Mouse (Mus musculus) testis, postnatal 14 days (tissue): Measurements from ENCODE around the gene Dna2.
A peak's percentile ranks its signal among the peaks of the same experiment; 100 is the strongest.

Experiments used
- DNase-seq: peaks from one replicate; pipeline ENCODE4 v3.0.0; 2021; ENCODE audit warnings: low spot score

Gene Dna2

GRCm38 (mm10) chr10:62984072-62984471 is 37.2 kb downstream of the Dna2 start:
- no peak for DNase-seq

DNA sequence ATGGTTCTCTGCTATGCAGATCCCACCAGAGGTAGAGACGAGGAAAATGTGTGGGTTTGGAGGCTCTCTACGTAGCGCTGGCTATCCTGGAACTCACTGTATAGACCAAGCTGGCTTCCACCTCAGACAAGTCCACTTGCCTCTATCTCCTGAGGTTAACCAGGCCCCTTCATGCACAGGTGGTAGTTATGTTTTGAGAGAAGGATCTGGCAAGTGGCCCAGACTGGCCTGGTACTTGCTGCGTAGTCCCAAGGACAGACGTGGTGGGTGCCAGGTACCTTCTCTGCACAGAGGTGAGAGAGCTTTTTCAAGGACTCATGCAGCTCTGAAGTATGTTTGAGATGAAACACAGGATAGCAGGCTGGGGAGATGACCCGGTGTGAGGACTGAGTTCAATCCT is 37.7 kb downstream of the Dna2 start:
- DNase-seq = no peak

GRCm38 (mm10) chr10:62987341-62987740 is 40.5 kb downstream of the Dna2 start:
- peak; percentile 73 for DNase-seq

DNA sequence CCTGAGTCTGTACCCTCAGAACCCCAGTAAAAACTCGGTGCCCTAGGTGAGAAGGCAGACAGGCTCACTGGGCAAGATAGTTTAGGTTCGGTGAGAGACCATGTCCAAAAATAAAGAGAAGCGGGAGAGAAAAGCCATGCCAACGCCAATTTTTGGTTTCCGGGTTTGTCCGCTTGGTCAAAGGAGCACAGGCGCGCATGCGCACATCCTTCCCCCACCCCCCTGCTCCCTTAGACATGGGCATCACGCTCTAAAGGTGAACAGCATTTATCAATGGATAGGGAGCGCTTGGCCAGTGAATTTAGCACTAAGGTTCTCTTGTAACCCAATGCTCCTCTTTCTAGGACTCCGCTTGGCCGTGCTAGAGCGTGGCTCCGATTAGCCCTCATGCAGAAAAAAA is 43.8 kb downstream of the Dna2 start:
- peak; percentile 46 for DNase-seq

DNA sequence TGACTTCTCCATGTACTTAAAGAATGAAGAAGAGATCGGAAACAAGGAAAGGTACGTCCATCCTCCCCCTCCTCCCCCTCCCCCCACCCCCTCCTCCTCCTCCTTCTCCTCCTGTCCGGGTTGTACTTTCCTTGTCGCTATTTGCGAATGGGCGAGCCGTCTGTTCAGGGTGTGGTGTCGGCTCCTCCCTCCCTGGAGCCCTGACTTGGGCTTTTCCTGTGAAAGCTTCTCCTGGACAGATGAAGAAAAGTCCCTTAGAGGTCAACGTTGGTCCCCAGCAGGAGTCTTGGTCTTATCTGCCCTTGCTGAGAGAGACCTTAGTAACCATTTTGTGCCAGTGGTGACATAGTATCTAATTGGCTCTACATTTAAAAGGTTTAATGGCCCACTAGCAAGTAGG is 47.2 kb downstream of the Dna2 start:
- DNase-seq = no peak

DNA sequence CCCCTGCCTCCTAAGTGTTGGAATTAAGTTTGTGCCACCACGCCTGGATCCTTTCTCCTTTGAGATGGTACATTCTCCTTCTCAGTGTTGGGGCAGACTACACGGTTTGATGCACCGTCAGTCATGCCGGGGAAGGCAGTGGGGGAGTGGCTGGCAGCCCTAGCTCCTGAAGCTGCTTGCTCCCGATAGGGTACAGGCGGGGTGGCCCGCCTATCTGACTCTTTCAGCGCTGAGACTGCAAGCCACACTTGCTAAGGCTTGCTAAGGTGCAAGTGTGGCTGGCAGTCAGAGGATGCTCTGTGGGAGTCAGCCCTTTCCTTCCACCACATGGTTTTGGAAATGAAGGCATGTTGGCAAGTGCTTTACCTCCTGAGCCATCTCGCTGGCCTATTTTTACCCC is 53.8 kb downstream of the Dna2 start:
- DNase-seq = no peak

DNA sequence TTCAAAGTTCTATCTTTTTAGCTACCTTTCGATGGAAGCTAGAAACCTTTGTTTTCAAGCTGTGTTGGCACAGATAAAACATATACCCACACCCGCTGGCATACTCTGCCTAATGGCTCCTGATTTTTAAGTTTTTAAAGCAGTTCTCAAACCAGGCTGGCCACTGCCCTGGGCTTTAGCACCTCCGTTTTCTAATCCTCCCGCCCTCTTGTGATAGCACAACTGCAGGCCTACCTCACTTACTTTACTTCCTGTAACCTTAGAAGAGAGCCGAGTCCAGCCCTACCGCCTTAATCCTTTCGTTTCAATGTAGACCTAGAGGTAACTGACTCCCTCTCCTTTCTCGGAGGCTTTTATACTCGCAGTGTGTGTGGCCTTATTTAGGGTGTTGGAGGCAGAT is 56.4 kb downstream of the Dna2 start:
- DNase-seq = no peak

GRCm38 (mm10) chr10:63004556-63004955 is 57.7 kb downstream of the Dna2 start:
- no peak for DNase-seq

DNA sequence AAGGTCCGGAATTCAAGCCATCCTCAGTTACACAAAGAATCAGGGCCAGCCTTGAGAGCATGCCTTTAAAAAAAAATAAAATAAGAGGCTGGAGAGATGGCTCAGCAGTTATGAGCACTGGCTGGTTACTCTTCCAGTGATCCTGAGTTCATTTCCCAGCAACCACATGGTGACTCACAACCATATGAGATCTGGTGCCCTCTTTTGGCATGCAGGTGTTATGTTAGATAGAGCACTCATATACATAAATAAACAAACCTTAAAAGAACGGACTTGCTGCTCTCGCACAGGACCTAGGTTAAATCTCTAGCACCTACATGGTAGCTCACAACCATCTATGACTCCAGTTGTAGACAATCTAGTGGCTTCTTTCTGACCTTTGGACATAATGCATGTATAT is 61.4 kb downstream of the Dna2 start:
- no peak for DNase-seq

- no peak for DNase-seq
Observed at GRCm38 (mm10) chr10:63010268-63010667, 63.4 kb downstream of the Dna2 start.

GRCm38 (mm10) chr10:63011556-63011955 is 64.7 kb downstream of the Dna2 start:
- no peak for DNase-seq

DNA sequence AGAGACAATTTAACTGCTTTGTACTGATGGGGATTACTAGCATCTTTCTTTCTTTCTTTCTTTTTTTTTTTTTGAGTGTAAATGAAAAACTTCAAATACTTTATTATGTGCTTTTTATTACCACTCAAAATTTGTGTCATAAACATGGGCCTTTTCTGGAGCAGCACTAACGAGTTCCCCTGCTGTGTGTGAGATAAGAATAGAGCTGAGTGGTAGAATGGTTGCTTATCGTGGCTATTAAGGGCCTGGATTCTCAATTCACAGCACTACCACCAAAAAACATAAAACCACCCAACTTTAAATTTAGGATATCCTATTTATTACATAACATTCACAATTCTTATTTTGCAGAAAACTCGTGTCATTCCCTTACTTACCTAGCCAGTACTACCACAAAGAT is 66.7 kb downstream of the Dna2 start:
- no peak for DNase-seq

DNA sequence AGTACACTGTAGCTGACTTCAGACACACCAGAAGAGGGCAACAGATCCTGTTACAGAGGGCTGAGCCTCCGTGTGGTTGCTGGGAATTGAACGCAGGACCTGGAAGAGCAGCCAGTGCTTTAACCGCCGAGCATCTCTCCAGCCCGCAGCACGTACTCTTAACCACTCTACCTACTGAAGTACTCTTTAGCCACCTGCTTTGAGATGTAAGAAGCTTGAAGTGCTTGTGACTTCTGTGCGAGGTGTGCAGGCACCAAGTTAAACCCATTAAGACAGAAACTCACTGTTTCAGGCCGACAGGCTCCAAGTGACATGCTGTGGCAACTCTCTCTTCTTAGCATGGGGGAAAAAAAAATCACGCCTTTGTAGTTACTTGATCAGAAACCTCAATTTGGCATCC is 67.3 kb downstream of the Dna2 start:
- DNase-seq = no peak

- DNase-seq = no peak
Observed at GRCm38 (mm10) chr10:63019304-63019703, 72.5 kb downstream of the Dna2 start.

GRCm38 (mm10) chr10:63021702-63022101 is 74.9 kb downstream of the Dna2 start:
- no peak for DNase-seq

DNA sequence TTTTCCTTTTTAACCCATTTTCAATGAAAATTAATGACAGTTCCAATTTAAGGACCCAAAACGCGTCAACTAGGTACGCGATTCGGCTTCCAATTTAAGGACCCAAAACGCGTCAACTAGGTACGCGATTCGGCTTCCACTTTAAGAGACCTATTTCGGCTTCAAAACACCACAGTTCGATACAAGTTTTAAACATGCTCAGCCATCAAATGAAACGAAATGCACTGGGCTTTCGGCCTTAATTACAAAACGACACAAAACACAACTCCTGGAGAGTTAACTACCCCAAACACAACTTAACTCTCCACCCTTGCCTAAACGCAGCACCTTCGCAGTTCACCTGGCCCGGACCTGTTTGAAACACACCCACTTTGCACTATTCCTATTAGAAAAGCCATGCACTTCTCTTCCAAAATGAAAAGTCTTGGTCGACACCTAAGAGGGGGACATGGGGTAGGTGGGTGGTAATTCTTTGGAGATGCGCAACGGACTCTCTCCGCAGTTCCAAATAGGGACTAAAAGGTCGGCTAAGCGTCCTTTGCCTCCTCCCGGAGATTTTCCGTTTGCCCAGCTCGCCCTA is 75.8 kb downstream of the Dna2 start:
- DNase-seq = no peak

GRCm38 (mm10) chr10:63023121-63023748 is 76.4 kb downstream of the Dna2 start:
- peak; percentile 83 for DNase-seq
